Mouse (Mus musculus) limb, embryonic 14.5 days (tissue): ENCODE data around the gene Cadm1. TPM values are rescaled to one million over a fixed set of nuclear protein-coding genes. Genes with fewer than 3 reads are reported as not detected.

ENCODE experiments used
- ATAC-seq: fragments of 200-750 bp; cut with Nextera tagmentation; 2 replicates; pipeline ENCODE4 v1.8.0; 2017; ENCODE audit warnings: low read depth, moderate number of reproducible peaks, moderate TSS enrichment; ENCODE audit not compliant: low FRiP score
- DNase-seq: peaks from one replicate; pipeline ENCODE4 v3.0.0-alpha.2; 2015; ENCODE audit warnings: low spot score
- H3K27ac ChIP-seq: fragments of 300-500 bp; sonication (generic); replicated peaks from 2 replicates; pipeline ENCODE4 v1.5.1; 2014; ENCODE audit warnings: low read depth, mild to moderate bottlenecking, low read length, moderate library complexity, mixed read lengths
- H3K27me3 ChIP-seq: fragments of 300-500 bp; sonication (generic); 2 replicates; pipeline ENCODE4 v1.6.1; 2014; ENCODE audit warnings: low read length, mixed read lengths; ENCODE audit not compliant: control insufficient read depth, insufficient read depth
- H3K36me3 ChIP-seq: fragments of 300-500 bp; sonication (generic); 2 replicates; pipeline ENCODE4 v1.6.1; 2014; ENCODE audit warnings: mild to moderate bottlenecking, low read length, moderate library complexity, mixed read lengths; ENCODE audit not compliant: control insufficient read depth, insufficient read depth
- H3K4me1 ChIP-seq: fragments of 300-500 bp; sonication (generic); 2 replicates; pipeline ENCODE4 v1.6.1; 2014; ENCODE audit warnings: antibody characterized with exemption, low read length, mixed read lengths; ENCODE audit not compliant: control insufficient read depth, insufficient read depth
- H3K4me2 ChIP-seq: fragments of 300-500 bp; sonication (generic); replicated peaks from 2 replicates; pipeline ENCODE4 v1.6.1; 2014; ENCODE audit warnings: low read depth, mild to moderate bottlenecking, low read length, moderate library complexity; ENCODE audit not compliant: severe bottlenecking
- H3K4me3 ChIP-seq: fragments of 300-500 bp; sonication (generic); replicated peaks from 2 replicates; pipeline ENCODE4 v1.5.1; 2014; ENCODE audit warnings: low read length
- H3K9ac ChIP-seq: fragments of 300-500 bp; sonication (generic); 2 replicates; pipeline ENCODE4 v1.6.1; 2014; ENCODE audit warnings: mild to moderate bottlenecking, low read depth, low read length, moderate library complexity; ENCODE audit not compliant: severe bottlenecking
- H3K9me3 ChIP-seq: fragments of 300-500 bp; sonication (generic); 2 replicates; pipeline ENCODE4 v1.6.1; 2016; ENCODE audit warnings: low read length; ENCODE audit not compliant: control insufficient read depth
- POLR2A ChIP-seq: fragments of 200-500 bp; IDR thresholded peaks from 2 replicates; pipeline ENCODE4 v1.8.0; 2012; ENCODE audit warnings: inconsistent platforms, mild to moderate bottlenecking, moderate library complexity, borderline replicate concordance; ENCODE audit not compliant: insufficient read depth, insufficient read length; ENCODE audit errors: extremely low read depth
- WGBS: fragments of 180-500 bp; shearing (Covaris S2); extraction: QIAGEN DNeasy Blood & Tissue Kit; methylation state at CpG from one replicate; pipeline ENCODE4 v1.1.7; 2014; 5-methylcytosine and 5-hydroxymethylcytosine counted together
- polyA plus RNA-seq, 2 experiments: library from polyadenylated mRNA; depleted of rRNA in 1 of 2; stranded (reverse) in 1 of 2; unstranded in 1 of 2; fragments of >200 nt; fragmentation: Nextera tagmentation in 1 of 2; extraction: Ambion mirVana in 1 of 2; gene quantifications; 2 replicates each; pipeline versions ENCODE4 v1.2.1 to v1.2.3; 2012 to 2014

The Cadm1 gene
- polyA plus RNA-seq, 2 experiments = 15.4 to 37.5 TPM

GRCm38 (mm10) chr9:47534573-47535475 lies 4.9 kb downstream of the Cadm1 start:
- Histone ChIP-seq H3K4me1 (peaks cover 13% of the 10 kb centered on the region), H3K4me3 (no peak overlapping the region), H3K27ac (no peak overlapping the region), H3K9me3 (no peaks in the 10 kb centered on the region), H3K4me2 (no peak overlapping the region), H3K27me3 (peaks cover 11% of the 10 kb centered on the region), H3K36me3 (no peaks in the 10 kb centered on the region), H3K9ac (no peak overlapping the region)
- no peak for TF ChIP-seq POLR2A
- WGBS = 90% methylated on average over 11 of the region's 11 CpGs
- DNase-seq = no peak
- ATAC-seq = no peak

DNA sequence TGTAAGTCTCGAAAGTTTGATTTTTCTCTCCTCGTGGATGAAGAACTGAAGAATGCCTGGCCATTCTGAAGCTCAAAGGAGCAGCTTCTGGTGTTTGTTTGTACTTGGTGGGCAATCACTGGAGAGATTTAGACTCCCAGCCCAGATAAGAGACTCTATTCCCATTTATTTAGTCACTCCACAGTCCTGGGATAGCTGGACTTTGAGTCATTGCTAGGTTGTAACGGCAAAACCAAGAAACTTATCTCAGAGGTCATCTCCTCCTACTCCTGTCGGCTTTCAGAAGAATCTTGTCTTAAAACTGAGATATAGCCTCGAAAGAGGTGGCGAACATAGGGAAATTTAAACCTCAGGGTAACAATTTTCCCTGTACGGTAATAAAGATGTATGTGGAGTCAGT lies 15.3 kb downstream of the Cadm1 start:
- TF ChIP-seq POLR2A = no peak
- DNase-seq (no peak), ATAC-seq (no peak)
- 20% methylated on average over 7 of the region's 7 CpGs for WGBS
- Histone ChIP-seq H3K36me3 (no peaks in the 10 kb centered on the region), H3K4me1 (peaks cover 13% of the 10 kb centered on the region), H3K4me3 (no peak overlapping the region), H3K9ac (no peak overlapping the region), H3K9me3 (no peaks in the 10 kb centered on the region), H3K27me3 (peaks cover 19% of the 10 kb centered on the region; the same call in 1 of the 2 replicates), H3K4me2 (peak overlapping the region; percentile 32; the same call in 1 of the 2 replicates), H3K27ac (no peak overlapping the region)

DNA sequence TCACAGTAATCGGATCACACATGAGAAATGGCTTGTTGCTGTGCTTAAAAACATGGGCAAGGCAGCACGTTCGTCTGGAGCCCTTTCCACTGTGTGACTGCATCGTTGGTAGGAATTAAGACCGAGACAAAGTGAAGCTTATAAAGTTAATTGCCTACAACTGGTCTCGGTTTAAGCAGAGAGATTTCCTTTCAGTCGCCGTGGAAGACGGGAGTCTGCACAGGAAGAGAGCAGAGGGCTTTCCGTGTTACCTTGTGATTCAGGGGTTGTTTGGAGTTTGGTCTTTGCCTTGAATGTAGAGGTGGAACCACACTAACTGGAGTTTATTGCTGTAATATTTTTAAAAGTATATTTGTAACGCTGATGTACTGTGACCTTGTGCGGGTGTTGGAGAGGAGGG lies 15.7 kb downstream of the Cadm1 start:
- no peak for ATAC-seq
- TF ChIP-seq POLR2A = no peak
- Histone ChIP-seq H3K27me3 (peaks cover 19% of the 10 kb centered on the region; the same call in 1 of the 2 replicates), H3K4me3 (peak overlapping the region; percentile 7), H3K27ac (no peak overlapping the region), H3K9ac (no peak overlapping the region), H3K4me2 (peak overlapping the region; percentile 32), H3K36me3 (no peaks in the 10 kb centered on the region), H3K4me1 (peaks cover 13% of the 10 kb centered on the region), H3K9me3 (no peaks in the 10 kb centered on the region)
- 12% methylated on average over 12 of the region's 12 CpGs for WGBS
- peak; percentile 11 for DNase-seq

- Histone ChIP-seq H3K9ac (no peak overlapping the region), H3K9me3 (no peaks in the 10 kb centered on the region), H3K27me3 (peaks cover 19% of the 10 kb centered on the region; the same call in 1 of the 2 replicates), H3K27ac (no peak overlapping the region), H3K4me3 (no peak overlapping the region), H3K4me1 (peaks cover 13% of the 10 kb centered on the region), H3K36me3 (no peaks in the 10 kb centered on the region), H3K4me2 (no peak overlapping the region)
- 93% methylated on average over 12 of the region's 12 CpGs for WGBS
- no peak for TF ChIP-seq POLR2A
- DNase-seq (no peak), ATAC-seq (no peak)
These were observed 18.4 kb downstream of the Cadm1 start for GRCm38 (mm10) chr9:47548402-47548801.

GRCm38 (mm10) chr9:47548916-47549315 lies 18.9 kb downstream of the Cadm1 start:
- Histone ChIP-seq H3K4me3 (no peak overlapping the region), H3K9me3 (no peaks in the 10 kb centered on the region), H3K9ac (no peak overlapping the region), H3K27me3 (peaks cover 16% of the 10 kb centered on the region; the same call in 1 of the 2 replicates), H3K4me1 (peaks cover 13% of the 10 kb centered on the region), H3K27ac (no peak overlapping the region), H3K36me3 (no peaks in the 10 kb centered on the region), H3K4me2 (no peak overlapping the region)
- no peak for TF ChIP-seq POLR2A
- WGBS = 93% methylated on average over 5 of the region's 5 CpGs
- ATAC-seq = no peak
- no peak for DNase-seq
